Mouse (Mus musculus) layer of hippocampus, postnatal 10 days (tissue): Measurements from ENCODE around the gene Parp12. TPM values are rescaled to one million over a fixed set of nuclear protein-coding genes. Genes with fewer than 3 reads are reported as not detected.

Experiments
- DNase-seq, 2 experiments: peaks; one replicate each; pipeline ENCODE4 v3.0.0; 2021; ENCODE audit warnings: low spot score in 2 of 2
- long read RNA-seq: library from polyadenylated mRNA; stranded (forward); transcript quantifications from one replicate; pipeline ENCODE4 v2.0.0, GENCODE M21; 2023
- total RNA-seq, 2 experiments: library from RNA; stranded (reverse); gene quantifications; 2 replicates each; pipeline ENCODE4 v1.2.3; 2021

The Parp12 gene
- 1 to 10 TPM; 5.5 to 5.7 TPM for total RNA-seq
- long read RNA-seq, partial matches to known transcripts: 0 of 4 reads
- long read RNA-seq, other reads (novel, unspliced or antisense): 2 of 4 reads

- peak; percentile 60 to 69 for DNase-seq
Measured at GRCm38 (mm10) chr6:39117584-39118455, at the start of gene Parp12. Gene Parp12, minus strand, starts transcription at chr6:39118349.

DNA sequence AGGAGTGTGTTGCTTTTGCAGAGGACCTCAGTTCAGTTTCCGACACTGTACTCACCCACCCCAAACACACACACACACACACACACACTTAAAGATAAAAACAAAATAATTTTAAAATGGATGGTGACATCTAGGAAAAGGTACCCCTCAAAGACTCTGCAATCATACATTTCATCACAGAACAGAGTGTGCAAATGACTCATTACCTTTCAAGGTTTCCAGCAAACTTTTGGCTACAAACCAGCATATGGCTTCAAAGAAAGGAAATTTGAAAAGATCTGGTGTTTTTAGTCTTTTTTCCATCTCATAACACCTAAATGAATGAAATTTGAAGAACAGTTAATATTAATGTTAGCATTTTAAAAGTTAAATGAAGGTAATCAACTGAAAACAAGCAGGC lies 46.7 kb upstream of the Parp12 start:
- DNase-seq: no peak

DNA sequence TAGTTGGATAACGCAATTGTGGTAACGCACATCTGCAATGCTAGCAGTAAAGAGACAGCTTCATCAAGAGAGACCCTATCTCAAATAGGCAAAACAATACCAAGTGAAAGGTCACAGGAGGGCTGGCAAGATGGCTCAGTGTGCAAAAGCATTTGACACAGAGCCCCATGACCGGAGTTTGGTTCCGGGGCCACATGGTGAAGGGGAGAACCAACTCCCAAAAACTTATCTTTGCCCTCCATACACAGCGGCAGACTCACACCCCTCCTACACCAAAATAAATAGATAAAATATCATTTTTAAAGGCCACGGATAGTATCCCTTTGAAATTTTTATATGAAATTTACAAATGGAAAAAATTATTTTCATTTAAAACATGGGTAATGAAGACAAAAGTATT lies 43.8 kb upstream of the Parp12 start:
- DNase-seq: no peak

DNA sequence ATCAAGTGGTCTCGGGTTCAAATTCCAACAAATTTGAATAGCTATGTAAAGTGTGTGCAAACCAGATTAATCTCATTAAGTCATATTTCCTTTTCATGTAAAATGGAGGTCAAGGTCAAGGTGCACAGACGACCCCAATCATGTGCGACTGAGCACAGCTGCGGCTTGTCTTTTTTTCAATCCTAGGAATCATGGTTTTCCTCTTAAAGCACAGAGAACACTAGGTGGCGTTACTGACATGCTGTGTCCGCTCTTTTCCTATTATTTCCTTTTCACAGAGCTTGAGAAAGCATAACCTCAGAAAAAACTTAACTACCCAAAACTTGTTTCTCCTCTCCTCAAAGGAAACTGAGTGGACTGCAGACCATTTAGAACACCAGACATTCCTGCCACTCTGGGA lies 27.9 kb upstream of the Parp12 start:
- DNase-seq: no peak

DNA sequence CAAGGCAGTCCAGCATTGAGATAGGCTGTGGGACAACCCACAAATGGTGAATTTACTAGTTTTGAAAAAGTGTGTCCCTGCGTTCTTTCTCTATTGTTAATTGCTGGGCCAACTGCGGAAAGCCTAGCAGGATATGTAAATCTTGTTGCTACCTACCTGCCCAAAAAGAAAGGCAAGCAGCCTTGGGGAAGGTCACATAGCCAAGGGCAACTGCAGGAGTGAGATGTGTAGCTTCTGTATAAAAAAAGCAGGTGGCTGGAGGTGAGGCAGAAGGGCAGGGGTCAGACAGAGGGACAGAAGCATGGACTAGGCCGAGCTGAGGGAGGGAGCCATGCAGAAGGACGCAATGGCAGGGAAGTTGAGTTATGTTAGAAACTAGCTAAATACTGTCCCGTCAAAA lies 14.4 kb upstream of the Parp12 start:
- no peak for DNase-seq

GRCm38 (mm10) chr6:39131480-39131879 lies 13.3 kb upstream of the Parp12 start:
- no peak for DNase-seq

DNA sequence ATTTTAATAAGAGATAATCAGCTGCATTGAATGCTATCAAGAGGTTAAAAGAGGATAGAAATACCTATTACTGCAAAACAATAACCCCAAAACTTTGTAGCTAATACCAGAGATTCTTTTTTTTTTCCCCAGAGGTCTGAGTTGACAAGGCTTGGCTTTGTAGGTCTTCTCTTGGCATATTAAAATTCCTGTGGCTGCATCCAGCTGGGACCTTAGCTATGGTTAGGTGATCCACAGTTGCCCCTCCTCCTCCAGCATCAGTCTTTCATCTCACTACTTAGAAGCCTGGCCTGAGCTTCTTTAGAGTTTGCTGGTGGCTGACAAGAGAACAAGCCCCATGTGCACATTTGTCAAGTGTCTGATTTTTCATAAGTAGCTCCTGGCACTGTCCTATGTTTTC lies 6.6 kb upstream of the Parp12 start:
- DNase-seq: no peak

- no peak for DNase-seq
Measured at GRCm38 (mm10) chr6:39120685-39121084, 2.5 kb upstream of the Parp12 start.

DNA sequence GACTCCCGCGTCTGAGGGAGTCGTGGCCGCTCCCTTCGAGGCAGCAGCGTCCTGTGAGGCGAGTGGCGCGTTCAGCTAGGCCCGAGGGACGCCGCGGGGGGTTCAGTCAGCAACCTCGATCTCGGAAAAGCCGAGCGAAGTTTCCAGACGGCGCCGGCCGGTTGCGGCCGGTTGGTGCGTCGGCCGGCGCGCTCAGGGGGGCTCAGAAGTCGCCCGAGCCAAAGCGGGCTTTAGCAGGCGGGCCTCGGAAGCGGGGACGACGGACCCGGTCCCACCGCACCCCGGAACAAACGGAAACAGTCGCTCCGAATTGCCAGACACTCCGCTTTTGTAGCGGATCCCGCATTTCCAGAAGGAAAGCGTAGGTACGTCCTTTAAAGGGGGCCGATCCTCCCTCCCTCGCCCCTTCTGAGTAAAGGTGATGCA lies 320 bp upstream of the Parp12 start:
- peak in 1 of 2 experiments; percentile 41 for DNase-seq

DNA sequence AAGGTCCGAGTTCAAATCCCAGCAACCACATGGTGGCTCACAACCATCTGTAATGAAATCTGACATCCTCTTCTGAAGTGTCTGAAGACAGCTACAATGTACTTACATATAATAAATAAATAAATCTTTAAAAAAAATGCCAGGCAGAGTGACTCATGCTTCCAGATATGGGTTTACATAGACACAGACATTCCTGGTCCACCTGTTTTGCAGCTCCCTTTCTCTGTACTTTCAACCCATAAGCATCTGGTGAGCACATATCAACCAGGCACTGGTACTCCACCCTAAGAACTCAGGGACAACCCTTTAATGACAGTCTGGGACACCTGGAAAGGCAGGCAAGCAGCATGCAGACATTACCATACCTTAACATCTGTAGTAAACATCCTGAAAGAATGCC lies 2.7 kb downstream of the Parp12 start:
- no peak for DNase-seq

DNA sequence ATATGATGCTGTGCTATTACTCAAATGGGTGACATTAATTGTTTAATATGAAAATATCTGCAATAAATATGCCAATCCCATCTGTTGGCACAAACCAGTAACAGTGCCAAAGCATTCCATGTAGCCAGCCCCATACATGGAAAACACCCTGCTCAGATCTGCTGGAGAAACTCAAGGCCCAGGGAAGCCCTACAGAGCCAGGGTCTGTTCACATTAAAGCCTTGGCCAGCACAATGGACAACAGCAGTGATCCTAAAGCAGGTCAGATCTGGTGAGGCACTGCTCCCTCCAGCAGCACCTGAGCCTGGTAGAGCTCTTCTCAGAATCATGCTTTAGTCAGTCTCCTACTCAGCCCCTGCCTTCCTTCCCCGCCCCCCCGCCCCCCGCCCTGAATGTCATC lies 5.0 kb downstream of the Parp12 start:
- no peak for DNase-seq

GRCm38 (mm10) chr6:39112701-39113100 lies 5.4 kb downstream of the Parp12 start:
- no peak for DNase-seq

GRCm38 (mm10) chr6:39106812-39107211 lies 11.3 kb downstream of the Parp12 start:
- DNase-seq: no peak

- DNase-seq: no peak
Measured at GRCm38 (mm10) chr6:39104631-39105030, 13.5 kb downstream of the Parp12 start.

- DNase-seq: no peak
Measured at GRCm38 (mm10) chr6:39076498-39076897, 41.7 kb downstream of the Parp12 start.

DNA sequence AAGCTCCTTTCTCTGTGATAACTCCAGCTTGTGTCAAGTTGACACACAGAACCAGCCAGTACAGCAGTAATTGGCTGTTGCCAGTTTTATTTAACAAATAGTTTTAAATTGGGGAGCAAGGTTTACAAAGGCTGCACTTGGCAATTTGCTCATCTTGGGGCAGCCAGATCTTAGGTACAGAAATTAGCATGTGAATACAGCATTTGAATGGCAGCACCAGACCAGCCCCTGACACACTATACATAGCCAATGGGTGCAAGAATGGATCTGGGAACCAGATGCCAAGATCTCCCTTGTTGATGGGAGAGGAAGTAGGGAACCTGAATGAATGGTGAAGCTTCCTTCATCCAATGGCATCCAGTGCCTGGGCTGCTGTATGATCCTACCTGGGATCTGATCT lies 44.0 kb downstream of the Parp12 start:
- DNase-seq: no peak

GRCm38 (mm10) chr6:39072664-39073063 lies 45.5 kb downstream of the Parp12 start:
- no peak for DNase-seq

DNA sequence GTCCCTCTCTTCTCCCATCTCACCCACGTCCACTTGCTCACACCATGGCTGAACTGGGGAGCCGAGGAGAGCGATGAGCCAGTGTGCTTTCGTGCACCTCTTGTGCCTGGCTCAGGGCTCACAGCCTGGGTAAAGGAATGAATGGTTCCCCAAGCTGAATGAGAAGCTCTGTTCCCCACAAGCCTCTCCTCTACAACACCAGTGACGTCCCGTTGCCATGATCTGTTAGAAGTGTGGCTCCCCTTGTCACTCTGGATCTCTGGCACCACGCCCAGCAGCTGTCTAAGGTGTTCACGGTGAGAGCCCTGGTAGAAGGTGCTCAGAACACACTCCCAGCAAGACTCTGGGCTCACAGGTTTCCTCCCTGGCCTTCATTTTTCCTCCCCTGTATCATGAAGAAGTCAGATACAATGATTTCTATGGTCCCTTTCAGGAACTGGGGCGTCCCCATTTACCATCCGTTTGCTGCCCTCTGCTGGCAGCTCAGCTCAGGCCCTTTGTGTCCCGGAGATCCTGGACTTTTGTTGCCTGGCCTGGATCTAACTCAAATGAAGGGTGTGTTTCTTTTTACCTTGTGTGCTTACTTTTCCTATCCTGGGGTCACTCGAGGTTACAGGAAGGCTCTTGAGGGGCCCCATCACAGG lies 51.1 kb downstream of the Parp12 start:
- peak; percentile 86 to 90 for DNase-seq

- DNase-seq: no peak
Measured at GRCm38 (mm10) chr6:39063541-39063940, 54.6 kb downstream of the Parp12 start.

DNA sequence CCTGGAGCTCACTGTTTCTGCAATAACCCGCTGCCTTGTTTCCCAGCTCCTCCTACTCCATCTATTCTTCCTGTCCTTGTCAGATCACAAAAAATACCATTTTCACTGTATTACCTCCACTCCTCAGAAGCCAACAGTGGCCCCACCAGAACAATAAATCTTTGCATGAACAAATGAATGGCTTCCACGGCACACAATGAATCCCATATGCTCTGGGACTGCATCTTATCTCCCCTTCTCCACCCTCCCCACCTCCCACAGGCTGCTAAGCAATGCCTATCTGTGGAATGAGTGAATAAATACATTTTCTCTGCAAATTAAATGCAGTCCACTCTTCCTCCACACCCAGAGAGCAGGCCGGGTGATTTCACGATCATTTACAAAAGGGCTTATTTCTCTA lies 57.0 kb downstream of the Parp12 start:
- no peak for DNase-seq

DNA sequence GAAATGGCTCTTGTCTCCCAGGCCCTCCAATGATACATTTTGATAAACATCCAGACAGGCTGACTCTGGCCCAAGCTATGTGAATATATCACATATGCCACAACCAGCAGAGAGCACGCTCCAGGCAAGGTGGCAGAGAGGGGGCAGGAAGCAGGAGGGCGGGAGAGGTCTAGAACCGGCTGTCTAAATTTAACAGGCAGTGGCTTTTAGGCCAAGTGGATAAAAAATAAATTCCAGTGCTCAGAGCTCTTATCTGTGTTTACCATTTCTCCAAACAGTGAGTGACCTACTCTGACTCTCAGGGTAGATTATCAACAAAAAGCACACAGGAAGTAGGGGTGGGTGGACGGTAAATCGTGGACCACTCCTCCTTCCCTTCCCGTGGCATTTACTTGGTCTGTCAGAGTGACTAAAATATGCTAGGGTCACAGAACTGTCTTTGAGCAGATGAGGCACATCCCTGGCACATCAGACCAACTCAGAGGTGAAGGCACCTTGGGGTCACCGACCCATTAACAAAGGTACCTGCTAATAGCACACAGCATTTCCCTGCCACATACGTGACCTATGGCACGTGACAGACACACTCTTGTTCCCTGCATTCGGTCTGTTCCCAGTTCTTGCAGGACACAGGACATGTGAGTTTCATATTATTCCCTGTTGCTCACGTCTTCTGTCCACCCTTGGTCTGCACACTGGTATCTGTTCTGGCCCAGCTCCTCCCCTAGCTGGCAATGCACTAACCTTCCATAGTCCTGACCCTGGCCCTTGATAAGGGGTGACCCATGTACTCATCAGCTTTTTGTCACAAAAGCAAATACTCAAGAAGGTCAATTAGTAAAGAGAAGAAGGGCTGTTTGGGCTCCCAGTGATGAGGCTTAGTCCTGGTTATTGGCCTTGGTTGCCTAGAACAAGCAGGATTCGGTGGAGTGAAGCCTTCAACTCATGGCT lies 58.3 kb downstream of the Parp12 start:
- DNase-seq: no peak
